Mouse (Mus musculus) embryonic facial prominence, embryonic 13.5 days (tissue): ENCODE data around the gene Syt2. TPM values are rescaled to one million over a fixed set of nuclear protein-coding genes. Genes with fewer than 3 reads are reported as not detected.

Experiments used
- ATAC-seq: fragments of 200-750 bp; cut with Nextera tagmentation; 2 replicates; pipeline ENCODE4 v1.8.0; 2017; ENCODE audit warnings: low read depth; ENCODE audit not compliant: insufficient number of reproducible peaks, insufficient read depth, low FRiP score, low TSS enrichment
- H3K27ac ChIP-seq: fragments of 300-500 bp; sonication (generic); 2 replicates; pipeline ENCODE4 v1.5.1; 2015; ENCODE audit warnings: moderate library complexity, mild to moderate bottlenecking, inconsistent platforms
- H3K27me3 ChIP-seq: fragments of 300-500 bp; sonication (generic); 2 replicates; pipeline ENCODE4 v1.6.1; 2015; ENCODE audit warnings: mild to moderate bottlenecking, inconsistent platforms
- H3K36me3 ChIP-seq: fragments of 300-500 bp; sonication (generic); 2 replicates; pipeline ENCODE4 v1.6.1; 2015; ENCODE audit warnings: mild to moderate bottlenecking, inconsistent platforms
- H3K4me1 ChIP-seq: fragments of 300-500 bp; sonication (generic); 2 replicates; pipeline ENCODE4 v1.6.1; 2015; ENCODE audit warnings: inconsistent platforms
- H3K4me2 ChIP-seq: fragments of 300-500 bp; sonication (generic); 2 replicates; pipeline ENCODE4 v1.6.1; 2015; ENCODE audit warnings: moderate library complexity, mild to moderate bottlenecking, inconsistent platforms
- H3K4me3 ChIP-seq: fragments of 300-500 bp; sonication (generic); 2 replicates; pipeline ENCODE4 v1.5.1; 2015; ENCODE audit warnings: mild to moderate bottlenecking, inconsistent platforms
- H3K9ac ChIP-seq: fragments of 300-500 bp; sonication (generic); 2 replicates; pipeline ENCODE4 v1.6.1; 2015; ENCODE audit warnings: mild to moderate bottlenecking, inconsistent platforms
- H3K9me3 ChIP-seq: fragments of 300-500 bp; sonication (generic); 2 replicates; pipeline ENCODE4 v1.6.1; 2016; ENCODE audit warnings: inconsistent platforms
- WGBS: fragments of 180-500 bp; shearing (Covaris S2); methylation state at CpG from one replicate; pipeline ENCODE4 v1.1.7; 2015; ENCODE audit warnings: mixed read lengths; 5-methylcytosine and 5-hydroxymethylcytosine counted together
- polyA plus RNA-seq: library from polyadenylated mRNA; unstranded; fragments of >200 nt; fragmentation: Nextera tagmentation; extraction: Ambion mirVana; gene quantifications from 2 replicates; pipeline ENCODE4 v1.2.1, GENCODE M21; 2015

The Syt2 gene
- polyA plus RNA-seq, 1 experiment from 2014 or later, result 0.46 TPM

DNA sequence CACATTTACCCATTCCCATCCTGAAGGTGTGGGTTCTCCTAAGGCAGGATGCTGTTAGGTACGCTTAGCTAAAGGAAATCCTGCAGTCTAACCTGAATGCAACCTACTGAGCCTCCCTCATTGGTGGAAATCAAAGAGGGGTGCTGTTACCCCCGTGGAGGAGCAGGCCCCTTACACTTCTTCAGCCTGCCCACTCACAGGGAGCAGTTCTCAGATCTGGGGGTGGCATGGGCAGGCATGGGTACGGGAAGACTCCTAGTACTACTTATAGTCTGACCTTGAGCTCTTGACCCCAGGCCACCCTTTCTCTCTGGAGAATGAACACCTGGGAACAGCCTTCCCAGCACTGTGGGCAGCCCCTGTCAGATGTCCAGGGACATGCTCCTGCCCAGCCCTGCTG is 61.0 kb downstream of the Syt2 start:
- Histone ChIP-seq H3K27ac (no peak overlapping the region), H3K9me3 (no peaks in the 10 kb centered on the region), H3K4me2 (no peak overlapping the region), H3K27me3 (peaks cover 78% of the 10 kb centered on the region), H3K4me3 (no peak overlapping the region), H3K36me3 (no peaks in the 10 kb centered on the region), H3K4me1 (peaks cover 22% of the 10 kb centered on the region), H3K9ac (no peak overlapping the region)
- ATAC-seq, result no peak
- 71% methylated on average over 3 of the region's 3 CpGs for WGBS

DNA sequence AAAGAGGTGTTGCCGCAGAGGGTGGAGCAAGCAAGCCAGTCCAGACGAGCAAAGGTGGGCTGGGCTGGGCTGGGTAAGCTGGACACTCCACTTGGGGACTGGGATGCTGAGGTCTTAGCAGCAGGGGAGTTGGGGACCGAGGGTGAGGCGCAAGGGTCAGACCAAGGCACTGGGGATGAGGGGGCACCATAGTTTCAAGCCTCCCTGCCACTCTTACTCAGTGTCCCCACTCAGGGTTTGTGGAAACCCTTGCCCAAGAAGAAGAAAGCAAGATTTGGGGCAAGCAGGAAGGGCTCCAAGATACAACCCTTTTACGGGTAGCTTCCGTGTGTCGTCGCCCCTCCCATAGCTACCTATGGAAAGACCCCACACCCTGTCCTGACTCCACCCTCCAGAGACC is 61.8 kb downstream of the Syt2 start:
- H3K9me3 ChIP-seq, result no peaks in the 10 kb centered on the region
- H3K9ac ChIP-seq, result peak overlapping the region; percentile 70; the same call in 1 of the 2 replicates
- peaks cover 22% of the 10 kb centered on the region for H3K4me1 ChIP-seq
- H3K4me2 ChIP-seq, result peak overlapping the region; percentile 99
- H3K27ac ChIP-seq, result no peak overlapping the region
- 12% methylated on average over 8 of the region's 8 CpGs for whole genome bisulfite sequencing
- peaks cover 85% of the 10 kb centered on the region for H3K27me3 ChIP-seq
- H3K4me3 ChIP-seq, result peak overlapping the region; percentile 57
- no peaks in the 10 kb centered on the region for H3K36me3 ChIP-seq
- ATAC-seq, result no peak

DNA sequence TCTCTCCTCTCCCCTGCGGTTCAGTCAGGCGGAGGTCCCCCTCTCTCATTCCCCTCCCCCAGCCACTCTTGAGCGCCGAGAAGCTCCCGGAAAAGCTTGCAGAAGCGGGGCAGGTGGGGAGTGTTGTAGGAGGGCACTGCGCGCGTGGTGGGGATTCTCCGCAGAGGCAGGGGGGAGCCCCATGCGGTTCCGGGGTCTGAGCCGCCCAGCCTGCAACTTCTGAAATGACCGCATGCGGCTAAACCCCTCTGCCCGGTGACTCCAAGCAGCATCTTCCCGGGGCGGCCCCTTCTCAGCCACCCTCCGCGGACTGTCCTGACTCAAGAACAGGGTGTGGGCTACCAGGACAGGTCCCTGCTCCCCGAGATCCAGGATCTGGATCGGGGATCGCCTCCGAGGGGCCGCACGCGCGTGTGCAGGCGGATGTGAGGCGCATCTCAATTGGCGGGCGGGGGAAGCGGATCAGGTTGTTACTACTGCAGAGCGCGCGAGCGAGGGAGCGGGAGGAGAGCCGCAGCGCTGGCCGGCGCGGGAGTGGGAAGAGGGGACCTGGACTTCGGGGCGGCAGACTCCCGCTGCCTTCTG is 62.4 kb downstream of the Syt2 start:
- H3K4me2 ChIP-seq, result peak overlapping the region; percentile 99
- peak overlapping the region; percentile 57 for H3K4me3 ChIP-seq
- no peaks in the 10 kb centered on the region for H3K36me3 ChIP-seq
- no peaks in the 10 kb centered on the region for H3K9me3 ChIP-seq
- H3K9ac ChIP-seq, result peak overlapping the region; percentile 70
- no peak overlapping the region for H3K27ac ChIP-seq
- no peak for ATAC-seq
- peaks cover 22% of the 10 kb centered on the region for H3K4me1 ChIP-seq
- under 1% methylated on average over 46 of the region's 46 CpGs for WGBS
- peaks cover 91% of the 10 kb centered on the region for H3K27me3 ChIP-seq

DNA sequence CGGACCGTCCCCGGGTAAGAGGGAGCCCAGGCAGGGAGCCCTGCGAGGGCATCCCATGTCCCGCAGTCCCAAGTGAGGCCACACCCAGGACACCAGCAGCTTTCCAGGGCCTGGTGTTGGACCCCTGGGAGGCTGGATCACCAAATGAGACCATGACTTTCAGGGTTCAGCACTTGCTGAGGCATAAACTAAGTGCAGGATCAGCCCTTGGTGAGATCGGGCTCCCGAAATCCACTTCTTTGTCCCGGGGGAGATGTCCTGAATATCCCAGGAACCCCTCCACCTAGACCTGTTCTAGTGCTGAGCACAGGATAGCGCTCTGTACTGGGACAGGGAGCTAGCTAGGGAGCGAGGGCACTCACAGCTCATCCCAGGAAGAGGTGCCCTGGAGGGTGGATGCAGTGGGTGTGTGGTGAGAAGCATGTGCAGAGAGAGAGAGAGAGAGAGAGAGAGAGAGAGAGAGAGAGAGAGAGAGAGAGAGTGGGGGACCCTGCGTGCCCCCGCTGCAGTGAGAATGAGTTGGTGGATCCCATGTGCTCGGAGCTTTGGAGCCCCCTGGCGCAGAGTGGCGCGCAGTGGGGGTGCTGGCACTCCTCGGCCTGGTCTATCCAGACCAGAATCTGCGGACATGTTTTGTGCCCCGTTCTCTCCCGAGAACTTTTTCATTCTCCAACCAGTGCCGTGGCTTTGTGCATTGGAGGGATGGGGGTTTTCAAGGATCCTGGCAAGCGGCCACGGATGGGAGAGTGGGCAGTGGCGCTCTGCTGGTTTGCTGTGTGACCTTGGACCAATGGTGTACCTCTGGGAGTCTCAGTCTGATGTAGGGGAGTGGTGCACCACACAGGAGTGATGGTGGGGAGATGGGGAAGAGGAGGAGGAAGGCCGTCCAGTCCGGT is 63.2 kb downstream of the Syt2 start:
- WGBS, result 14% methylated on average over 26 of the region's 26 CpGs
- Histone ChIP-seq H3K27ac (no peak overlapping the region), H3K9ac (peak overlapping the region; percentile 70), H3K27me3 (peaks cover 90% of the 10 kb centered on the region), H3K9me3 (no peaks in the 10 kb centered on the region), H3K4me3 (peak overlapping the region; percentile 57), H3K36me3 (no peaks in the 10 kb centered on the region), H3K4me2 (peak overlapping the region; percentile 99), H3K4me1 (peaks cover 21% of the 10 kb centered on the region)
- ATAC-seq, result no peak

DNA sequence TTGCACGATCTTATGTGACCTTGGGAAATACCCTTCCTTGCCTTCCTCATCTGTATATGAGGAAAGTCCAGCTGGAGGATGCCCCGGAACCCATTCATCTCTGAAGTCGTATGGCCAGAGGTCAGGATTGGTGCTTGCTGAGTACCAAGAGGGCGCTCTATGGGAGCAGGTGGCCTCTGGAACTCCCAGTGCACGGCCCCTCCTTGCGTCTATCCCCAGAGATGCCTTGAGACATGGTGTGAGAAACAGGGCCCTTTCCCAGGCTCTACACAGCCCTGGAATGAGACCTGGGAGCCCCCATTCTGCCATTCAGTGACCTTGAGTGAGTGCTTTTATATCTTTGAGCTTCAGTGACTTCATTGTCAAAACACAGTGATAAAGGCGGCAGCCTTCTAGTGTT is 64.6 kb downstream of the Syt2 start:
- no peak overlapping the region for H3K4me2 ChIP-seq
- no peaks in the 10 kb centered on the region for H3K9me3 ChIP-seq
- no peak overlapping the region for H3K4me3 ChIP-seq
- ATAC-seq, result no peak
- H3K9ac ChIP-seq, result no peak overlapping the region
- no peak overlapping the region for H3K27ac ChIP-seq
- WGBS, result 77% methylated on average over 7 of the region's 7 CpGs
- no peaks in the 10 kb centered on the region for H3K36me3 ChIP-seq
- H3K4me1 ChIP-seq, result peaks cover 15% of the 10 kb centered on the region
- peaks cover 79% of the 10 kb centered on the region for H3K27me3 ChIP-seq

DNA sequence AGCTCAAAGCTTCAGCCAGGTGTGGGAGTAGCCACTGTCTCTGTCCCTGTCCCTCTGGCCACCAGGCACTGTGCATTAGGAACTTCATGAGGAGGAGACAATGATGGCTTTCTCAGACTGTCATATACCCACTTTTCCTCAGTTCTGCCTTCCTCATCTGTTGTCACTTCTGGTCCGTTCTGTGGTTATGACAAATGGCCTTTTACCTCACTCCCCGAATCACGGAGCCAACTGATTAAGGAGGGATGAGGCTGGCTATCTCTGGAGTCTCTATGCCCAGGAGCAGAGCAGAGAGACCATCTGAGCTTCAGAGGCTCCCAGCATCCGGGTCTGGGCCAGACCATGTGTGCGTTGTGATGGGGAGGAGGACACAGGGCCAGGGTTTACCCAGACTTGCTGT is 65.2 kb downstream of the Syt2 start:
- no peak for ATAC-seq
- Histone ChIP-seq H3K4me2 (no peak overlapping the region), H3K9me3 (no peaks in the 10 kb centered on the region), H3K4me3 (no peak overlapping the region), H3K27me3 (peaks cover 73% of the 10 kb centered on the region), H3K27ac (no peak overlapping the region), H3K9ac (no peak overlapping the region), H3K4me1 (peaks cover 15% of the 10 kb centered on the region), H3K36me3 (no peaks in the 10 kb centered on the region)
- 75% methylated on average over 5 of the region's 5 CpGs for WGBS

DNA sequence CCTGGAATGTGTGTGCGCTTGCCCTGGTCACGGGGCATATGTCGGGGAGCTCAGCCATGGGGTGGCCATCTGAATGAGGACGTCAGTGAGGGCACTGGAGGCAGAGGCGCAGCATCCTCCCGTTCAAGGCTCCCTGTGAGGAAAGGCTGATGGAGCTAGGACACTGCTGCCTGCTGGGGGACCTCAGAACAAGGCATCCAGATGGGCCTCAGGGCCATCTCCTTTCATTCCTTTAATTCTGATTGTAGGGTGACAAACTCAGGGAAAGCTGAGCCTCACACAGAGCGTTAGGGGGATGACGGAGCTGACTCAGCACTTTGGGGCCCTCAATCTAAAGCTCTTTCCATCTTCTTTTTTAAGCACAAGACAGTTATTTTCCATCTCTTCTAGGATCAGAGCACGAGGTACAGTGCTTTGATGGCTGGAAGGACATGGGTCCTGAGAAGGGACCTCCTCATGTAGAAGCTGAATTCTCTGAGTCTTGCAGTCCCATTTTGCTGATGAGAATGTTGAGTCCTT is 66.4 kb downstream of the Syt2 start:
- Histone ChIP-seq H3K27ac (no peak overlapping the region), H3K4me3 (no peak overlapping the region), H3K36me3 (no peaks in the 10 kb centered on the region), H3K9me3 (no peaks in the 10 kb centered on the region), H3K4me1 (peaks cover 15% of the 10 kb centered on the region), H3K4me2 (no peak overlapping the region), H3K9ac (no peak overlapping the region), H3K27me3 (peaks cover 61% of the 10 kb centered on the region)
- ATAC-seq, result no peak
- 78% methylated on average over 9 of the region's 9 CpGs for WGBS

DNA sequence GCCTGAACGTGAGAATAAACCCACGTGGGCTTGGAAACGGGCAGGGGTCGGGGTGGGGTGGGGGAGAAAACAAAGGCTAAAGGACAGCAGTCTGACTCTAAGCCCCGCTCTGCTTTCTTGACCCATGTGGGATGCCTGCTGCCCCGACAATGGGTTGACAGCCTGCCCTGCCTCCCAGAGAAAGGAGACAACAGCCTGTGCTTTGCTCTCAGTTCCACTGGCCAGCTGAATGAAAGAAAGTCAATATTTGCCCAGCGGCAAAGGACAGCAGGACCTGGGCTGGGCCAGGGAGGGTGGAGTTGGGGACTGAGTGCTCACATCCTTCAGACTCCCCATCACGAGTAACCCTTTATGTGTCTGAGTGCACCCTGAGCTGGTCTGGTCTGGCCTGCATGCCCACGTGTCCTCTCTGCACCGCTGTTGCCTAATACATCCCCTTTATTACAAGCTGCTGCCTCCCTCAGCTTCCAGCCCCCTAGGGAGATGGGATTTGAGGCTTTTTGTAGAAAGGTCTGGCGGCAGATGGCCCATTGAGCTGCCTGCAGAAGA is 67.0 kb downstream of the Syt2 start:
- no peak for ATAC-seq
- WGBS, result 15% methylated on average over 11 of the region's 11 CpGs
- H3K27ac ChIP-seq, result no peak overlapping the region

DNA sequence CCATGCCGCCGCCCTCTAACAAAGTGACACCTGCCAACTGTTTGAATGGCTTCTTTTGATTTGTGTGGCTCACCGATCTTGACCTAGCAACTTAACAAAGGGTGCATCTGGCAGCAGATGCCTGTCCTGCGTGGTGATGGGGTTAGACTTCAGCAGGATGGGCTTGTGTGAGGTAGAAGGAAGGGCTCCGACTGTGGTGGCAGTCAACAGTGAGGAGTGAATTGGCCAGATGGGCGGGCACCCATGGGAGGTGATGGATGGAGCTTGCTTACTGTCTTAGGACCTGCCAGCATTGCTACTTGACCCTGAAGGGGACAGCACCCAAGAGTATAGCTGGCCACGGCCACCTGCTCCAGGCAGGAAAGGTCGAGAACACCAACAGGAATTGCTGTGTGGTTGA is 67.7 kb downstream of the Syt2 start:
- no peaks in the 10 kb centered on the region for H3K36me3 ChIP-seq
- no peak overlapping the region for H3K4me3 ChIP-seq
- H3K4me2 ChIP-seq, result no peak overlapping the region
- H3K27ac ChIP-seq, result no peak overlapping the region
- no peak for ATAC-seq
- WGBS, result 67% methylated on average over 8 of the region's 8 CpGs
- peaks cover 48% of the 10 kb centered on the region for H3K27me3 ChIP-seq
- peaks cover 8% of the 10 kb centered on the region; the same call in 1 of the 2 replicates for H3K4me1 ChIP-seq
- no peak overlapping the region for H3K9ac ChIP-seq
- no peaks in the 10 kb centered on the region for H3K9me3 ChIP-seq

More for the DNA sequence above, 67.0 kb downstream of the Syt2 start:
- Histone ChIP-seq H3K4me2 (no peak overlapping the region), H3K9ac (no peak overlapping the region), H3K27me3 (peaks cover 55% of the 10 kb centered on the region), H3K36me3 (no peaks in the 10 kb centered on the region), H3K4me1 (peaks cover 12% of the 10 kb centered on the region), H3K4me3 (no peak overlapping the region), H3K9me3 (no peaks in the 10 kb centered on the region)

DNA sequence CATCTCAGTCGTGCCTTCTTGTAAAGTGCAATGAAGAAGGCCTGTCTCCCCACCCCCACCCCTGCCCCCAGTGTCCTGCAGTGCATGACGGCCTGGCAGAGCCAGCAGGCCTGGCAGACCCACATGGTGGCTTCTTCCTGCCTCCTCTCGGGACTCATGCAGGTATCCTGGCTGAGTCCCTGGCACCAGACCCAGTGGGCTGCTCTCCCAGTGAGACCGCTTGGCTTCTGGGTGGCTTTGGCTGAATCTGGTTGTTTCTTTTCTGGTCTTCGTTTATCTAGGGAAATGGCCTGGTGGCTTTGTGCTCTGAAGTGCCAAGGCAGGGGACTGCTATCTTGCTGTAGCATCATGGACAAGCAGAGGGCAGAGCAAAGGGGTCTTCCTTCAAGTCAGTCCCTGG is 68.6 kb downstream of the Syt2 start:
- Histone ChIP-seq H3K27me3 (peaks cover 39% of the 10 kb centered on the region), H3K9ac (no peak overlapping the region), H3K9me3 (no peaks in the 10 kb centered on the region), H3K4me1 (peaks cover 9% of the 10 kb centered on the region), H3K4me3 (no peak overlapping the region), H3K4me2 (no peak overlapping the region), H3K27ac (no peak overlapping the region), H3K36me3 (no peaks in the 10 kb centered on the region)
- no peak for ATAC-seq
- WGBS, result 69% methylated on average over 5 of the region's 5 CpGs

DNA sequence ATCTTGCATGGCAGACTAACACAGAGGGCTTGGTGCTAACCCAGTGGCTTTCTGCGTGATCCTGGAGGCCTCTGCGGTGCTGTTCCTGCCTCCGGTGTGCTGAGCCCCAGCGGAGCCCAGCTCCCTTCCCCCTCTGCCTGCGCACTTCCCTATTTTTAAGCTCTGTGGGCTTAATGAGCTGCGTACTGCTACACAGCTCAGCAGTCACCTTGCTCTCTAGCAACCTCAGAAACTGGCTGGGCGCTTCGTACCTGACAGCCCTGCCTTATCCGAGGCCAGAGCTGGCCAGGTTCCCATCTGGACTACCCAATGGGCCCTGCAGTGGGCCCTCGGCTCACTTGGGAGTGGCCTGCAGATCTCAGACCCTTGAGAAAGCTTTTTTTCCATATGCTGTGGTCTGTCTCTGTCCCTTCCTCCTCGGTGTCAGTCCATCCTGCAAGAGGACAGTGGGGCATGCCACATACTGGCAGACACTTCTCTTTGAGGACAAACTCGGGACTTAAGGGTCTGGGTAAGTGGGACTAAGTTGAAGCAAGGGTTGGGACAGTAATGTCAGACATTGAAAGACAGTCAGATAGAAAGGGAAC is 73.3 kb downstream of the Syt2 start:
- H3K4me2 ChIP-seq, result no peak overlapping the region
- H3K4me3 ChIP-seq, result no peak overlapping the region
- H3K9ac ChIP-seq, result no peak overlapping the region
- no peaks in the 10 kb centered on the region for H3K36me3 ChIP-seq
- peaks cover 9% of the 10 kb centered on the region for H3K4me1 ChIP-seq
- WGBS, result 60% methylated on average over 12 of the region's 12 CpGs
- H3K9me3 ChIP-seq, result no peaks in the 10 kb centered on the region
- no peak overlapping the region for H3K27ac ChIP-seq
- no peak for ATAC-seq
- no peaks in the 10 kb centered on the region for H3K27me3 ChIP-seq
